Mouse (Mus musculus): Measurements from ENCODE around the gene Zar1l.
"Not testable (repeated sequence)": the region's sequence is repeated elsewhere in the genome, so short reads cannot be mapped to it uniquely, and the experiment has no call there.

The Zar1l gene

DNA sequence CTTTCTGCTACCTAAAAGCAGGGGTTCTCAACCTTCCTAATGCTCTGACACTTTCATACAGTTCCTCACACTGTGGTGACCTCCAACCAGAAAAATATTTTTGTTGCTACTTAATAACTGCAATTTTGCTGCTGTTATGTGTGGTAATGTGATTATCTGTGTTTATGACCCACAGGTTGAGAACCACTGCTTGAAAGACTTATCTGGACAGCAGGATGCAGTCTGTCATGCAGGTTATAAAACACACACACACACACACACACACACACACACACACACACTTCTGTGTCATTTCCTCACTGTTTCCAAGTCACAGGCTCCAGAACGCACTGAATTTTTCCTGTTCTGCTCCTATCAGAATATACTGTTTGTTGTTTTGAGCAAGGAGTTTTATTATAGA, 3.9 kb downstream of the Zar1l start:
- no peaks in the 10 kb centered on the region for H3K27me3 ChIP-seq (ENCODE audit: control insufficient read depth, insufficient read depth, low read length, poor library complexity, severe bottlenecking)
- DNase-seq (ENCODE audit: low read depth, low spot score), result no peak
- no peaks in the 10 kb centered on the region for H3K36me3 ChIP-seq (ENCODE audit: control insufficient read depth, insufficient read depth, low read length, poor library complexity, severe bottlenecking)

DNA sequence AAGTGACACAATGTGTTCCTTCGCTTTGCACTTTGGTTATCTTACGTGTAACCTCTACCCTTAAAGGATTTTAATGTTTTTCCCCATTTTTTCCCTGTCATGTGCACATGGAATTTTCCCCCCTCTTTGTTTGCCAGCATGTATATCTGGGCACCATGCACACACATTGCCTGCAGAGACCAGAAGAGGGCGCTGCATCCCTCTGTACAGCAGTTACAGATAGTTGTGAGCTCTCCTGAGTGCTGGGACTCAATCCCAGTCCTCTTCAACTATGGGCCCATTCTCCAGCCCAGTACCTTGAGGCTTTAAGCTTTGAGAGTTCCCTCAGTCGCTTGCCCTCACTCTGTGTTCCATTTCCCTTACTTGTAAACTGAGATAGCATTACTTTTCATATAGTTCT, 4.7 kb downstream of the Zar1l start:
- no peaks in the 10 kb centered on the region for H3K36me3 ChIP-seq (ENCODE audit: control insufficient read depth, insufficient read depth, low read length, poor library complexity, severe bottlenecking)
- DNase-seq (ENCODE audit: low read depth, low spot score), result no peak
- no peaks in the 10 kb centered on the region for H3K27me3 ChIP-seq (ENCODE audit: control insufficient read depth, insufficient read depth, low read length, poor library complexity, severe bottlenecking)

GRCm38 (mm10) chr5:150510451-150511225, 7.3 kb downstream of the Zar1l start:
- no peaks in the 10 kb centered on the region for H3K27me3 ChIP-seq (ENCODE audit: control insufficient read depth, insufficient read depth, low read length, poor library complexity, severe bottlenecking)
- H3K36me3 ChIP-seq (ENCODE audit: control insufficient read depth, insufficient read depth, low read length, poor library complexity, severe bottlenecking), result no peaks in the 10 kb centered on the region
- no peak for DNase-seq (ENCODE audit: low read depth, low spot score)

DNA sequence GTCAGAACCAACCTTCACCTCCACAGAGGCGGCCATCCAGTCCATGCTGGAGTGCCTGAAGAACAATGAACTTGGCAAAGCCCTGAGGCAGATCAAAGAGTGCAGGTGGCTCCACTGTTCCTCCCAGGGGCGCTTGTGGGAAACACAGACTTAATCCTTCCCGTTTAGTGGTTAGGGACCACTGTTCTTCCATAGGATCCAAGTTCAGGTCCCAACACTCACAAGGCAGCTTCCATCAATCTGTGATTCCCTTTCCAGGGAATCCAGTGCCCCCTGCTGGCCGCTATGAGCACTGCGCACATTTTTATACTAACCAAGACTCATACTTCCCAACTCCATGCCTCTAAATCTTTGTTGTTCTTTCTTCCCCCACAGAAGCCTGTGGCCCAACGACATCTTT, 22.2 kb downstream of the Zar1l start:
- Histone ChIP-seq H3K27me3 (ENCODE audit: control insufficient read depth, insufficient read depth, low read length, poor library complexity, severe bottlenecking) (no peaks in the 10 kb centered on the region), H3K36me3 (ENCODE audit: control insufficient read depth, insufficient read depth, low read length, poor library complexity, severe bottlenecking) (0 out of 2 replicates have a peak, but pooled peaks cover 2% of the 10 kb centered on the region)
- DNase-seq (ENCODE audit: low read depth, low spot score), result peak; percentile 59

DNA sequence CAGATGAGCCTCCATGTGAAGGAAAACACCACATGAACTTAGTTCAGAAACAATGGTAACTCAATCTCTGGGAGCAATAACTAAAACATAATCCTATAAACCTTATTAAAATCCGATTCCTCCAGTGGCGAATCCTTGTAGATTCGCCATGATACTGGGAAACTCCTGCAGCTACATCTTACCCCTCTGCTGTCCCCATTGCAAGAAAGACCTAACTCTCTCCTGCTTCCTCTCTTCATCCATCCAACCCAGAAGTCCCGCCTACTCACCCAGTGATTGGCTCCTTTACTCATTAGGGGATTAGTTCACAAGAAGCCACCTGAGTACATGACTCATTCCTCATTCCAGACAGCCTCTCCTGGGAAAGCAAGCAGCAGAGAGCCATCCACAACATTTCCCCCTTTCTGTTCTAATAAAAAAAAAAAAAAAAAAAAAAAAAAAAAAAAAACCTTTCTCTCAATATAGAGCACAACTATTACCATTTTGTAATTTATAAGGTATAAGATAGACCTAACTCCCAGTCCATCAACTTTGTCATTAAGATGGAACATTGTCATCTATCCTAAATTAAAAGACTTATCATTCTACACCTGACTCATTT, 26.3 kb downstream of the Zar1l start:
- not testable (repeated sequence) for H3K36me3 ChIP-seq (ENCODE audit: control insufficient read depth, insufficient read depth, low read length, poor library complexity, severe bottlenecking); H3K27me3 ChIP-seq (ENCODE audit: control insufficient read depth, insufficient read depth, low read length, poor library complexity, severe bottlenecking); DNase-seq (ENCODE audit: low read depth, low spot score)

- Histone ChIP-seq H3K27me3 (ENCODE audit: control insufficient read depth, insufficient read depth, low read length, poor library complexity, severe bottlenecking) (no peaks in the 10 kb centered on the region), H3K36me3 (ENCODE audit: control insufficient read depth, insufficient read depth, low read length, poor library complexity, severe bottlenecking) (no peaks in the 10 kb centered on the region)
- no peak for DNase-seq (ENCODE audit: low read depth, low spot score)
Observed at GRCm38 (mm10) chr5:150490821-150491220, 27.1 kb downstream of the Zar1l start.

- H3K27me3 ChIP-seq (ENCODE audit: control insufficient read depth, insufficient read depth, low read length, poor library complexity, severe bottlenecking), result no peaks in the 10 kb centered on the region
- no peaks in the 10 kb centered on the region for H3K36me3 ChIP-seq (ENCODE audit: control insufficient read depth, insufficient read depth, low read length, poor library complexity, severe bottlenecking)
- no peak for DNase-seq (ENCODE audit: low read depth, low spot score)
Observed at GRCm38 (mm10) chr5:150490285-150490684, 27.7 kb downstream of the Zar1l start.

DNA sequence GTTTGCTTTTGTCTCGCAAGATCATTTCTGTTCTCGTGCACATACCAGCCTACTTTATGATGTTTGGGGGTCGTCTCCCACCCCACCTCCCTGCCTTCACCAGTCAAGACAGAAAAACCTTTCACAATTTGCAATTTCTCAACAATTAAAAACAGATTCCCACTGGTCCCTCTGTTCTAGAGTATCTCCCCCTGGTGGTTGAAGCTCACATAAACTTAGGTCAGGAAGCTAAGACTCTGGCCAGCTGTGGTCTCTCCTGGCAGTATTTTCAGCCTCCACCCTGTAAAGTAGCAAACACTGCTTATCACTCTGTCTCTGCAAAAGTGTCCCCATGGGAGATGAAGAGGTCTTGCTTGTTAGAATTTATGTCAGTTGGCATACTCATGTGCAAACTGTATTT, 32.8 kb downstream of the Zar1l start:
- Histone ChIP-seq H3K27me3 (ENCODE audit: control insufficient read depth, insufficient read depth, low read length, poor library complexity, severe bottlenecking) (no peaks in the 10 kb centered on the region), H3K36me3 (ENCODE audit: control insufficient read depth, insufficient read depth, low read length, poor library complexity, severe bottlenecking) (peaks cover 2% of the 10 kb centered on the region; the same call in 1 of the 2 replicates)
- peak; percentile 40 for DNase-seq (ENCODE audit: low read depth, low spot score)

DNA sequence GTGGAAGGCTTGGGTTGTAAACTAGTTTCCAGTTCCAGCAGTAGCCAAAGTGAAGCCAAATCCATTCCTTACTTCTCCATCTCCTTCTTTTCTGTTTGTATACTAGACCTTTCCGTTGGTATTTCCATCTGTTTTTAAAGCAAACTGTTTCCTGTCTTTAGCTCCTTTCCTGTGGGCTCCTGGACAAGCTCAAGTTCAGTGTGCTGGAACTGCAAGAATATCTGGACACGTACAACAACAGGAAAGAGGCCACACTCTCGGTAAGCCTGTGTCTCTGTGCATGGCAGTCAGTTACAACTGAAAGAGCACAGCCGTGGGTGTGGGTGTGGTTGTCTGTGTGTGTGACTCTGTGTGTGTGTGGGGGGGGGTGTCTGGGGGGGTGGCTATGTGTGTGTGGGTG, 39.4 kb downstream of the Zar1l start:
- no peak for DNase-seq (ENCODE audit: low read depth, low spot score)
- Histone ChIP-seq H3K27me3 (ENCODE audit: control insufficient read depth, insufficient read depth, low read length, poor library complexity, severe bottlenecking) (no peaks in the 10 kb centered on the region), H3K36me3 (ENCODE audit: control insufficient read depth, insufficient read depth, low read length, poor library complexity, severe bottlenecking) (peaks cover 5% of the 10 kb centered on the region)

DNA sequence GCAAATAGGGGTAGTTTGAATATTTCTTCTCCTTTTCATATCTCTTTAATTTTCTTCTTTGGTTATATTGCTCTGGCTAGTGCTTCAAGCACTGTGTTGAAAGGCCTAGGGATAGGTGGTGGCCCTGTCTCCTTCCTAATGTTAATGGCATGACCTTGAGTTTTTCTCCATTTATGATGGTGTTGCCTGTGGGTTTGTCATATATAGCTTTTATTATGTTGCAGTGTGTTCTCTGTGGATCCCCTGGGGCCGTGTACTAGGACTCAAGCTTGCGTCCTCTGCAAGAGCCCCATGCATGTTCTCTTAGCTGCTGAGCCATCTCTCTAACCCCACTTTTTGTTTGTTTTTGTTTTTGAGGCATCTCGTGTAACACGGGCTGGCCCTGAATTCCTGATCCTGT, 40.6 kb downstream of the Zar1l start:
- Histone ChIP-seq H3K36me3 (ENCODE audit: control insufficient read depth, insufficient read depth, low read length, poor library complexity, severe bottlenecking) (peaks cover 8% of the 10 kb centered on the region), H3K27me3 (ENCODE audit: control insufficient read depth, insufficient read depth, low read length, poor library complexity, severe bottlenecking) (no peaks in the 10 kb centered on the region)
- DNase-seq (ENCODE audit: low read depth, low spot score), result no peak

DNA sequence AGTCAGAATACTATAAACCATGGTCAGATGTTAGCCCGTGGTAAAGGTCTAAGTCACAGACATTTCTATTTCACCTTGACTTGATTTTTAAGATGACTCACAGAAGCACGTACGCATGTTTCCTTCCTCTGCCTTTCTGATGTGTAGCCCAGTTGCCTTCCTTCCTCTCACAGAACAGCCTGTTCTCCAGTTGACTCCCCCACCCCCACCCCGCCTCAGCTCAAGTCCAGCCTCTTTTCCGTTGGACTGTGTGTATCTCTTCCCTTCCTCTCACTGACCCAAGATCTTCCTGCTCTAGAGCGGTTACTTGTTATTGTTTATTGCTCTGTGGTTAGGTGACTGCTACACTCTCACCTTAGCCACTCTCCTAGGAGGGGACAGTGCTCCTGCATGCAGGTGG, 49.5 kb downstream of the Zar1l start:
- no peaks in the 10 kb centered on the region for H3K27me3 ChIP-seq (ENCODE audit: control insufficient read depth, insufficient read depth, low read length, poor library complexity, severe bottlenecking)
- H3K36me3 ChIP-seq (ENCODE audit: control insufficient read depth, insufficient read depth, low read length, poor library complexity, severe bottlenecking), result peaks cover 10% of the 10 kb centered on the region; the same call in 1 of the 2 replicates
- no peak for DNase-seq (ENCODE audit: low read depth, low spot score)

- Histone ChIP-seq H3K36me3 (ENCODE audit: control insufficient read depth, insufficient read depth, low read length, poor library complexity, severe bottlenecking) (peaks cover 6% of the 10 kb centered on the region; the same call in 1 of the 2 replicates), H3K27me3 (ENCODE audit: control insufficient read depth, insufficient read depth, low read length, poor library complexity, severe bottlenecking) (no peaks in the 10 kb centered on the region)
- DNase-seq (ENCODE audit: low read depth, low spot score), result no peak
Observed at GRCm38 (mm10) chr5:150466132-150466531, 51.8 kb downstream of the Zar1l start.

GRCm38 (mm10) chr5:150465218-150465617, 52.7 kb downstream of the Zar1l start:
- Histone ChIP-seq H3K27me3 (ENCODE audit: control insufficient read depth, insufficient read depth, low read length, poor library complexity, severe bottlenecking) (no peaks in the 10 kb centered on the region), H3K36me3 (ENCODE audit: control insufficient read depth, insufficient read depth, low read length, poor library complexity, severe bottlenecking) (peaks cover 6% of the 10 kb centered on the region; the same call in 1 of the 2 replicates)
- DNase-seq (ENCODE audit: low read depth, low spot score), result no peak

DNA sequence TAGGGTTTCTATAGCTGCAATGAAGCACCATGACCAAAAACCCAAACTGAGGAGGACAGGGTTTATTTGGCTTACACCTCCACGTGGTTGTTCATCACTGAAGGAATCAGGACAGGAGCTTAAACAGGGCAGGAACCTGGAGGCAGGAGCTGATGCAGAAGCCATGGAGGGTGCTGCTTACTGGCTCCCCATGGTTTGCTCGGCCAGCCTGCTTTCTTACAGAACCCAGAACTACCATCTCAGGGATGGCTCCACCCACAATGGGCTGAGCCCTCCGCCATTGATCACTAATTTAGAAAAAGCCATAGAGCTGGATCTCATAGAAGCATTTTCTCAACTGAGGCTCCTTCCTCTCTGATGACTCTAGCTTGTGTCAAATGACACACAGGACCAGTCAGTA, 53.2 kb downstream of the Zar1l start:
- H3K36me3 ChIP-seq (ENCODE audit: control insufficient read depth, insufficient read depth, low read length, poor library complexity, severe bottlenecking), result peaks cover 5% of the 10 kb centered on the region
- H3K27me3 ChIP-seq (ENCODE audit: control insufficient read depth, insufficient read depth, low read length, poor library complexity, severe bottlenecking), result no peaks in the 10 kb centered on the region
- DNase-seq (ENCODE audit: low read depth, low spot score), result no peak

DNA sequence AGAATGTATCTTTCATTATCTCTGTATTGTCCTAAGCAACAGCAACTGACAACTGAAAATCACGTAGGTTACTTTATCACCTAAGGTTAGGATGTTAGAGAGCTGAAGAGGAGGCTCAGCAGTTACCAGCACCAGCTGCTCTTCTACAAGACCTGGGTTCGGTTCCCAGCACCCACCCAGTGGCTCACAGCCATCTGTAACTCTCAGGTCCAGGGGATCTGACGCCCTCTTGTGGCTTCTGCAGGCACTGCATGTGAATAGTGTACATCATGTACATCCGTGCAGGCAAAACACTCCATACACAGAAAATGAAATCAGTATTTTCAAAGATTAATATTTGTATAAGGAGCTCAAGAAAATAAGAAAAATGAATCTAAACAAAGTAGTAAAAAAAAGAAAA, 58.2 kb downstream of the Zar1l start:
- peak; percentile 22 for DNase-seq (ENCODE audit: low read depth, low spot score)
- no peaks in the 10 kb centered on the region for H3K27me3 ChIP-seq (ENCODE audit: control insufficient read depth, insufficient read depth, low read length, poor library complexity, severe bottlenecking)
- H3K36me3 ChIP-seq (ENCODE audit: control insufficient read depth, insufficient read depth, low read length, poor library complexity, severe bottlenecking), result peaks cover 6% of the 10 kb centered on the region

All from splenic B cell, adult 2 months (primary cell).